Mouse (Mus musculus) left cerebral cortex, postnatal 14 days (tissue): Measurements from ENCODE around the gene Carnmt1. TPM values are rescaled to one million over a fixed set of nuclear protein-coding genes. Genes with fewer than 3 reads are reported as not detected.

Experiments used
- total RNA-seq, 2 experiments: library from RNA; stranded (reverse); gene quantifications; 2 replicates each; pipeline ENCODE4 v1.2.3; 2021

Carnmt1 gene
- total RNA-seq, 2 experiments from 2014 or later = 11.6 to 12.4 TPM

Other genes with a start within 250 kb of the Carnmt1 start
- 10 to 100 TPM; 18.6 to 22.8 TPM for gene Ostf1, start 38.9 kb upstream of the Carnmt1 start, total RNA-seq
- 1 to 10 TPM; 3.8 to 5.3 TPM for gene Nmrk1, start 38.8 kb upstream of the Carnmt1 start, total RNA-seq
- 10 to 100 TPM; 22.3 to 23.0 TPM for gene D030056L22Rik, start 42.4 kb downstream of the Carnmt1 start, total RNA-seq
- gene Trpm6, start 79.2 kb downstream of the Carnmt1 start, total RNA-seq = under 1 TPM; 0.59 to 0.62 TPM